Mouse (Mus musculus): Measurements from ENCODE around the gene Opcml. TPM values are rescaled to one million over a fixed set of nuclear protein-coding genes. Genes with fewer than 3 reads are reported as not detected.
A peak's percentile ranks its signal among the peaks of the same experiment; 100 is the strongest.

Opcml gene
- polyA plus RNA-seq, 1 experiment, result 43.6 TPM

- DNase-seq, result no peak
Observed at GRCm38 (mm10) chr9:28474586-28474985, 684.0 kb downstream of the Opcml start.

GRCm38 (mm10) chr9:28481261-28481660, 690.7 kb downstream of the Opcml start:
- H3K27me3 ChIP-seq (ENCODE audit: control insufficient read depth, insufficient read depth, low read length), result no peaks in the 10 kb centered on the region
- TF ChIP-seq POLR2A (IDR thresholded peaks at IDR 0.05; ENCODE audit: borderline replicate concordance, insufficient read depth, low read length), result no peak
- TF ChIP-seq CTCF (IDR thresholded peaks at IDR 0.05; ENCODE audit: borderline replicate concordance, insufficient read depth, low read depth, low read length), result no peak
- WGBS, result 92% methylated on average over 4 of the region's 4 CpGs
- DNase-seq, result no peak
- no peak overlapping the region for H3K27ac ChIP-seq (ENCODE audit: insufficient read depth, low read length)
- no peaks in the 10 kb centered on the region for H3K4me1 ChIP-seq (ENCODE audit: control insufficient read depth, insufficient read depth, low read length)
- no peak overlapping the region for H3K4me3 ChIP-seq (replicated peaks; ENCODE audit: insufficient read depth, low read depth, low read length)

More at GRCm38 (mm10) chr9:28474586-28474985, 684.0 kb downstream of the Opcml start:
- TF ChIP-seq CTCF (IDR thresholded peaks at IDR 0.05; ENCODE audit: borderline replicate concordance, insufficient read depth, low read depth, low read length) (no peak), POLR2A (IDR thresholded peaks at IDR 0.05; ENCODE audit: borderline replicate concordance, insufficient read depth, low read length) (no peak)
- Histone ChIP-seq H3K27ac (ENCODE audit: insufficient read depth, low read length) (no peak overlapping the region), H3K4me3 (replicated peaks; ENCODE audit: insufficient read depth, low read depth, low read length) (no peak overlapping the region), H3K27me3 (ENCODE audit: control insufficient read depth, insufficient read depth, low read length) (no peaks in the 10 kb centered on the region), H3K4me1 (ENCODE audit: control insufficient read depth, insufficient read depth, low read length) (no peaks in the 10 kb centered on the region; the same call in 1 of the 2 replicates)
- WGBS, result 89% methylated on average over 6 of the region's 6 CpGs

GRCm38 (mm10) chr9:28488499-28488898, 697.9 kb downstream of the Opcml start:
- WGBS, result 68% methylated on average over 2 of the region's 2 CpGs
- Histone ChIP-seq H3K27ac (ENCODE audit: insufficient read depth, low read length) (no peak overlapping the region), H3K4me1 (ENCODE audit: control insufficient read depth, insufficient read depth, low read length) (peaks cover 16% of the 10 kb centered on the region; the same call in 1 of the 2 replicates), H3K4me3 (replicated peaks; ENCODE audit: insufficient read depth, low read depth, low read length) (no peak overlapping the region), H3K27me3 (ENCODE audit: control insufficient read depth, insufficient read depth, low read length) (no peaks in the 10 kb centered on the region)
- DNase-seq, result no peak
- TF ChIP-seq POLR2A (IDR thresholded peaks at IDR 0.05; ENCODE audit: borderline replicate concordance, insufficient read depth, low read length) (no peak), CTCF (IDR thresholded peaks at IDR 0.05; ENCODE audit: borderline replicate concordance, insufficient read depth, low read depth, low read length) (no peak)

- TF ChIP-seq POLR2A (IDR thresholded peaks at IDR 0.05; ENCODE audit: borderline replicate concordance, insufficient read depth, low read length), result no peak
- no peak for TF ChIP-seq CTCF (IDR thresholded peaks at IDR 0.05; ENCODE audit: borderline replicate concordance, insufficient read depth, low read depth, low read length)
- H3K4me1 ChIP-seq (ENCODE audit: control insufficient read depth, insufficient read depth, low read length), result peaks cover 16% of the 10 kb centered on the region; the same call in 1 of the 2 replicates
- H3K4me3 ChIP-seq (replicated peaks; ENCODE audit: insufficient read depth, low read depth, low read length), result no peak overlapping the region
- peak; percentile 47 to 62 for DNase-seq
- peak overlapping the region; percentile 79; the same call in 1 of the 2 replicates for H3K27ac ChIP-seq (ENCODE audit: insufficient read depth, low read length)
- no peaks in the 10 kb centered on the region for H3K27me3 ChIP-seq (ENCODE audit: control insufficient read depth, insufficient read depth, low read length)
- 17% methylated on average over 4 of the region's 4 CpGs for WGBS
Observed at GRCm38 (mm10) chr9:28489828-28490227, 699.3 kb downstream of the Opcml start.

GRCm38 (mm10) chr9:28490410-28490809, 699.8 kb downstream of the Opcml start:
- Histone ChIP-seq H3K27me3 (ENCODE audit: control insufficient read depth, insufficient read depth, low read length) (no peaks in the 10 kb centered on the region), H3K4me1 (ENCODE audit: control insufficient read depth, insufficient read depth, low read length) (peaks cover 16% of the 10 kb centered on the region; the same call in 1 of the 2 replicates), H3K4me3 (replicated peaks; ENCODE audit: insufficient read depth, low read depth, low read length) (no peak overlapping the region), H3K27ac (ENCODE audit: insufficient read depth, low read length) (peak overlapping the region; percentile 79)
- WGBS, result 9% methylated on average over 3 of the region's 3 CpGs
- TF ChIP-seq POLR2A (IDR thresholded peaks at IDR 0.05; ENCODE audit: borderline replicate concordance, insufficient read depth, low read length) (no peak), CTCF (IDR thresholded peaks at IDR 0.05; ENCODE audit: borderline replicate concordance, insufficient read depth, low read depth, low read length) (no peak)
- peak; percentile 75 to 90 for DNase-seq

GRCm38 (mm10) chr9:28499841-28500794, 709.5 kb downstream of the Opcml start:
- Histone ChIP-seq H3K27ac (ENCODE audit: insufficient read depth, low read length) (no peak overlapping the region), H3K4me1 (ENCODE audit: control insufficient read depth, insufficient read depth, low read length) (0 out of 2 replicates have a peak, but pooled peaks cover 3% of the 10 kb centered on the region), H3K27me3 (ENCODE audit: control insufficient read depth, insufficient read depth, low read length) (no peaks in the 10 kb centered on the region), H3K4me3 (replicated peaks; ENCODE audit: insufficient read depth, low read depth, low read length) (no peak overlapping the region)
- no peak for TF ChIP-seq POLR2A (IDR thresholded peaks at IDR 0.05; ENCODE audit: borderline replicate concordance, insufficient read depth, low read length)
- no peak for TF ChIP-seq CTCF (IDR thresholded peaks at IDR 0.05; ENCODE audit: borderline replicate concordance, insufficient read depth, low read depth, low read length)
- 51% methylated on average over 12 of the region's 12 CpGs for WGBS
- no peak for DNase-seq

- H3K4me1 ChIP-seq (ENCODE audit: control insufficient read depth, insufficient read depth, low read length), result peaks cover 3% of the 10 kb centered on the region; the same call in 1 of the 2 replicates
- no peak overlapping the region for H3K4me3 ChIP-seq (replicated peaks; ENCODE audit: insufficient read depth, low read depth, low read length)
- DNase-seq, result no peak
- H3K27me3 ChIP-seq (ENCODE audit: control insufficient read depth, insufficient read depth, low read length), result no peaks in the 10 kb centered on the region
- TF ChIP-seq POLR2A (IDR thresholded peaks at IDR 0.05; ENCODE audit: borderline replicate concordance, insufficient read depth, low read length), result no peak
- TF ChIP-seq CTCF (IDR thresholded peaks at IDR 0.05; ENCODE audit: borderline replicate concordance, insufficient read depth, low read depth, low read length), result no peak
- H3K27ac ChIP-seq (ENCODE audit: insufficient read depth, low read length), result no peak overlapping the region
- WGBS, result 97% methylated on average over 3 of the region's 3 CpGs
Observed at GRCm38 (mm10) chr9:28513905-28514304, 723.3 kb downstream of the Opcml start.

Data from cerebellum, adult 2 months (tissue).